Mouse (Mus musculus): ENCODE results near the gene 4933406M09Rik. TPM values are rescaled to one million over a fixed set of nuclear protein-coding genes. Genes with fewer than 3 reads are reported as not detected.

The 4933406M09Rik gene
- total RNA-seq, 4 experiments from 2014 or later: not detected

GRCm38 (mm10) chr1:134374124-134374523, 11.6 kb upstream of the 4933406M09Rik start:
- no peak for DNase-seq (ENCODE audit: low spot score in 2 of 2)

- no peak for DNase-seq (ENCODE audit: low spot score in 2 of 2)
Observed at GRCm38 (mm10) chr1:134381051-134381450, 4.7 kb upstream of the 4933406M09Rik start.

GRCm38 (mm10) chr1:134381795-134382625, 3.7 kb upstream of the 4933406M09Rik start:
- DNase-seq (ENCODE audit: low spot score in 2 of 2): peak; percentile 16 to 21

DNA sequence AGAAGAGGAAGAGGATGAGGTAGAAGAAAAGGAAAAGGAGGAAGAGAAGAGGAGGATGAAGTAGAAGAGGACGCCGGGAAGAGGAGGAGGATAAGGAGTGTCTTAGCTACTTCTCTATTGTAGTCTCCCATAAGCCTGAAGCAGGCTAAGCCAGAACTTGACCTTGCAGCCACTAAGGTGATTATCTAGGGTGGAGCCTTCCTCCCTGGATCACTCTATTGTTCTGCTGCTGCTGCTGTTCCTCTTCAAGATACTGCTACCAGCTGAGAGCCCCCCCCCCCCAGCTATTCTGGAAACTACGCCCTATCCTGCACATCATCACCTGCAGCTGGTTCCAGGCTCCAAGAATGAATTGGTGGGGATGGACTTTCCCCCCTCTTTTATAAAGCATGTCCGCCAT, 1.2 kb upstream of the 4933406M09Rik start:
- DNase-seq (ENCODE audit: low spot score in 2 of 2): no peak

GRCm38 (mm10) chr1:134385176-134385575, 564 bp upstream of the 4933406M09Rik start:
- no peak for DNase-seq (ENCODE audit: low spot score in 2 of 2)

DNA sequence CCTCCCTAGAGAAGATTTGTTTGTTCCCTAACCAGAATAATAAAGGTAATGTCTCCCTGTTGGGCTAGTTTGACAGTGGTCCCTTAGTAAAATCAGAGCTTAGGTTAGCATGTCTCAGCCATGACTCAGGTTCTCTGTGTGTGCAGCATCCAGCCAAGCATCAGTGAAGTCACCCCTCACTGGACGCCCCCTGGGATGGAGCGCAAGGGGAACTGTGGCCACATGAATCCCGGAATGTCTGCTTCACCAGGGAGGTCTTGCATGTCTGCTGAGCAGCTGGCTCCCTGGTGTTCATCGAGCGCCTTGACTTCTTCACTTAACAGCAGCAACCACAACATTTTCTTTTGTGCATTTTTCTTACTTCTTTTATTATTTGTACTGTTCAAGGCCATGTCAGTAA, 8.1 kb downstream of the 4933406M09Rik start:
- DNase-seq (ENCODE audit: low spot score in 2 of 2): no peak

DNA sequence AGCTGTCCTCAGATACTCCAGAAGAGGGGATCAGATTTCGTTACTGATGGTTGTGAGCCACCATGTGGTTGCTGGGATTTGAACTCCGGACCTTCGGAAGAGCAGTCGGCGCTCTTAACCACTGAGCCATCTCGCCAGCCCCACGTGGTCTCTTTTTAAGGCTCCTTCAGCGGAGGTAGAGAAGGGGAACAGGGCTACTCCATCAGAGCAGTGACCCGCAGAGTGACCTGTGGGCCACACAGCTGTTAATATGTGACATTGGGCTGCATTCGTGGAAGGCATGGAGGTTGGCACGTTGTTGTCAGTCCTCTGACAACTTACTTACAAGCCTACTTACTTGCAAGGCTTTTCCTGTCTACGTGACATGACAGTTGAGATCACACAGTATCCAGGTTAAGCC, 12.5 kb downstream of the 4933406M09Rik start:
- no peak for DNase-seq (ENCODE audit: low spot score in 2 of 2)

DNA sequence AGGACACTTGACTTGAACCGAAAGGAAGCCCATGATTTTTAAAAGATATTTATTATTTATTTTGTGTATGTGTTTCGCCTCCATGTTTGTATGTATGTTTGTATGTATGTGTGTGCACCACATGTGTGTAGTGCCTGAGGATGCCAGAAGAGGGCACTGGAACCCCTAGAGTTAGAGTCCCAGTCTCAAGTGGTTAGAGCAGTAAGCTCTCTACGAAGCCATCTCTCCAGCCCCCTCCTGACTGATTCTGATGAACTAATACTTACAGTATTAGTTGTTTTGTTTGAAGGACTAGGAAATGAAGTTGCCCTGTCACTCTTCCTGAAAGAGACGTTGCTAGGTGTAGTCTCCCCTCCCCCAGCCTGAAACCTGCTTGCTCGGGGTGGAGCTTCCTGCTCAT, 14.0 kb downstream of the 4933406M09Rik start:
- DNase-seq (ENCODE audit: low spot score in 2 of 2): no peak

DNA sequence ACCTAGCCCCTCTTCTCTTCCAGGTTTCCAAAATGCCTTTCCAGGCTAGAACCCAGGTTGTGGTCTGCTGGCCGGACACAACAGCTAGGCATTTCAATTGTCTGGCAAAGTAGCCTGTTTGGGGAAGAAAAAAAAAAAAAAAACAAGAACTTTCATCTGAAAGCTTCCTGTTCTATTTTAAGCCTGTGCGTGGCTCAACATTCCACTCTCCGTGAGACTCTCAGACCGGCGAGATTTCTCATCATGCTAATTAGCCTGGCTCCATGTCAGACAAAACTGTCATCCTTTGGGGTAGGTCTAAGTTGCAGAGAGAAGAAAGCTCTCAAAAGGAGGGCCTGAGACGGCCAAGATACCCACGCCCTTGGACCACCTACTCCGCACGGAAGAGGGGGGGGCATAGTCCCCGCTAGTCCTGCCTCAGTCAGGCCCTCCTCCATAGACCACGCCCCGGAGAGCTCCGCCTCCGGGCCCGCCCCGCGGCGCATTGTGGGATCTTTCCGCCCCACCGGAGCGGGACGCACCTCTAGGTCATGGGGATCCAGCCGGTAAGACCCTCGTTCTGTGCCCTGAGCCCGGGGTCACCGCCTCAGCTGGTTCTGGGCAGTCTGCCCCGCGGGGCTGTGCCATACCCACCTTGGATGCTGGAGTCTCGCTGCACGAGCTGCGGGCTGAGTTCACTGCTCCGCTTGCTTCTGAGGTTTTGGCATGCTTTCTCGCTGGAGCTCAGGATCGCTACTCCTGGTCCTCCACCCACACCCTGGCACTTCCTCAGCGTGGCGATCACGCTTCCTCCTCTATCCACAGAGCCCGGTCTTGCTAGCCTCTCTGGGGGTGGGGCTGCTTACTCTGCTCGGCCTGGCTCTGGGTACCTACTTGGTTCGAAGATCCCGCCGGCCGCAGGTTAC, 20.0 kb downstream of the 4933406M09Rik start, which contains the start of gene Cyb5r1:
Gene Cyb5r1 (plus strand): TSS at position 51 of the 905 bp plus-strand sequence.
- DNase-seq (ENCODE audit: low spot score in 2 of 2): peak; percentile 41 to 71

DNA sequence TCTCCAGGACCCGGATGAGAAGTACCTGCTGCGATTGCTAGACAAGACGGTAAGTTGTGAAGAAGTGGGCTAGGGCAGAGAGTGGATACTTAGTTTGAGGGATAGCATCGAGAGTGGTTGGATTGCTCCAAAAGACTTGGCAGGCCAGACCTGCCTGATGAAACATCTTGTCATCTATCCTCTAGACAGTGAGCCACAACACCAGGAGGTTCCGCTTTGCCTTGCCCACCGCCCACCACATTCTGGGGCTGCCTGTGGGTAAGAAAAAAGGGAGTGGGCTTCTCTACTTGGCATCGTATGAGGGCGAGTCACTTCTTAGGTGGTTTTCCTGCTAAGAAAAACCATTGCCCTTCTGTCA, 20.7 kb downstream of the 4933406M09Rik start:
- DNase-seq (ENCODE audit: low spot score in 2 of 2): peak in 1 of 2 experiments; percentile 15

DNA sequence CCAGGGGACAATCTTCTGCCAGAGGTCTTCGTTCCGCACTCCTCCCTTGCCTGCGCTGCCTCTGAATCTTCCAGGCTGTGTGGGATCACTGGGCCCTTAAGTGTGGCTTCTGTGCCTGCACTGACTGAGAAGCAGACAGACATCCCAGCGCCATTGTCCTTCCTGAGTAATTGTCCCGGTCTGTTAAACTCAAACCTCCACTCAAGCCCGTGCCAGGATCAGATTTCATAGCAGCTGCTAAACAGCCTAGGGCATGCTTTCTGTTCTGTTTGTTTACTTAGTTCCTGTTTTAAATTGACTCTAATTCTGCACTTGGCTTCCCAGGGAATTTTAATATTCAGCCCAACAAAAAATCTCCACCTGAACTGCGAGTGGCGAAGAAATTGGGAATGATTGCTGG, 22.3 kb downstream of the 4933406M09Rik start:
- no peak for DNase-seq (ENCODE audit: low spot score in 2 of 2)

DNA sequence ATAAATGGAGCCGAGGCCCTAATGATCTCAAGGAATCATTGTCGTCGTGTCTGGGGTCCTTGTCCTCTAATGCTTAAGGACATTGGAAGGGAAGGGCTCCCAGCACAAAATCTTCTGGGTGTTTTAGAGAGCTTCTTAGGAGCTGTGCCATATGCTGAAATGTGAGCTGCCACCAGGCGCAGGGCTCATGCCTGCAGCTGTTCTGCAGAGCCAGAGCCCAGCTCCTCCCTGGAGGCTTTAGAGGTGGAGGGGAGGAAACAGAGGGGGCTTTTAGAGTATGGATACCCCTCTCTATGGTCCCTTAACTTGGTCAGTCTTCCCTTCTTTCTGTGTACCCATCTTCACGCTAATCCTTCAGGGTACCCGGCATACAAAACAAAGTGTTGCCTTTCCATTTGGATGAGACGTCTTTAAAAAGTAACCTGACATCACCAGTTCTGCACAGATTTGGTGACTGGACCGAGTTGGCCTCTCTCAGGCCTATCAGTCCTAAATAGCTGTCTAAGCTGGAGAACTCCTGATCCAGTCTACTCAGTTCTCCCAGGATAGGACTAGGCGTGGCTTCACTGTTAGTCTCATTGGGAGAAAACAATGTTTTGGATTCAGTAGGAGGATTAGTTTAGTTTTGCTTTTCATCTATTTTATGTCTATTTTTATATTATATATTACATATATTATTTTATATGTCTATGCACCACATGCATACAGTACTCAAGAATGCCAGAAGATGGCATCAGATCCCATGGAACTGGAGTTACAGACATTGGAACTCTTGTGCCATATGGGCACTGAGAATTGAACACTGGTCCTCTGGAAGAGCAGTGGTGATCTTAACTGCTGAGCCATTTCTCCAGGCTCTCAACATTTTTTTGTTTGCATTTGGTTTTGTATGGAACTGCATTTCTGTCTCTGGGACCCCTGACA, 26.2 kb downstream of the 4933406M09Rik start:
- no peak for DNase-seq (ENCODE audit: low spot score in 2 of 2)

GRCm38 (mm10) chr1:134414038-134414437, 28.3 kb downstream of the 4933406M09Rik start:
- DNase-seq (ENCODE audit: low spot score in 2 of 2): no peak

- no peak for DNase-seq (ENCODE audit: low spot score in 2 of 2)
Observed at GRCm38 (mm10) chr1:134414501-134415167, 28.9 kb downstream of the 4933406M09Rik start.

DNA sequence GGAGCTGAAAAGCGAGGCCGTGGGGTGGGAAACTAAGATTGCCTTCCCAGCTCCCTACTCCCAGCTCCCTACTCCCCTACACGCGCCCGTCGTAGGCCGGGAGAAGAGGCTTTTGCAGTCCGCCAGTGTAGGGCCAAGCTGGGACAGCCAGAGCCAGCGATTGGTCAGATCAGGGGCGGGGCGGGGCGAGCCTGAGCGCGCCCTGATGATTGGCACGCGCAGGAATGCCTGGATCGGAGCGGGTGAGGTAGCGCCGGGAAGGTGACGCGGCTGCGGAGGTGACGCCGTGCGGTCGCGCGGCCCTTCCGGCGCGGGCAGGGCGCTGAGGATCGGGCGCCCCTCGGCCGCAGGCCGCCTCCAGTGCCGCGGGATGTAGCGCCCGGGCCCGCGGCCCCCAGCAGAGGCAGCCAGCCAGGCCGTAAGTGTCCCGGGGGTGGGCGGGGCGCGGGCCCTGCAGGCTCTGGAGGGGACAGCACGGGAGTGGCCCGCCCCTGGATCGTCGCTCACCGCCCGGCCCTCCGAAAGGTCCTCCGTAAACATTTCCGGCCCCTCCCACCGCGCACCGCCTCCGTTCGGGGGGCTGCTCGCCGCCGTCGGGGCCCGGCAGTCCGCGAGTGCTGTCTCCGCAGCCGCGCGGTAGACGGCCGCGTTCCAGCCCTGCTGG, 29.6 kb downstream of the 4933406M09Rik start, which contains the start of gene Adipor1:
Gene Adipor1 (plus strand): TSS at position 211 of the 664 bp plus-strand sequence.
- peak; percentile 84 to 98 for DNase-seq (ENCODE audit: low spot score in 2 of 2)

GRCm38 (mm10) chr1:134418414-134418975, 32.8 kb downstream of the 4933406M09Rik start:
- DNase-seq (ENCODE audit: low spot score in 2 of 2): no peak

GRCm38 (mm10) chr1:134419176-134419575, 33.4 kb downstream of the 4933406M09Rik start:
- DNase-seq (ENCODE audit: low spot score in 2 of 2): no peak

- DNase-seq (ENCODE audit: low spot score in 2 of 2): no peak
Observed at GRCm38 (mm10) chr1:134419751-134420458, 34.2 kb downstream of the 4933406M09Rik start.

DNA sequence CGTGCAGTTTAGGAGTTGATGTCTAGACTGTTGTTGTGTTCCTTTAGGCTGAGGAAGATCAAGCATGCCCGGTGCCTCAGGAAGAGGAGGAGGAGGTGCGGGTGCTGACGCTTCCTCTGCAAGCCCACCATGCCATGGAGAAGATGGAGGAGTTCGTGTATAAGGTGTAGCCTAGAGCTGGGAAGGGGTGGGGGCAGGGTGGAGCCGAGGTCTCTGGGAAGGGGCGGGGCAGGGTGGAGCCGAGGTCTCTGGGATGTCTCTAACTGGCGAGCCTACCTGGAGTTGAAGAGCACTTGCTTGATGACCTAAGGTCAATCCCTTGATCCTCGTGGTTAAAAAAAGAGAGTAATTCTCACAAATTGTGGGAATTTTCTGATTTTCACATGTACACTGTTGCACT, 38.2 kb downstream of the 4933406M09Rik start:
- DNase-seq (ENCODE audit: low spot score in 2 of 2): no peak

Data from left cerebral cortex, adult 8-10 months (tissue).